Mouse (Mus musculus) mature B cell (primary cell): ENCODE measurements around the gene Trip12.

Experiments used
- in situ Hi-C: fragments of 300-500 bp; cut with MboI; formaldehyde crosslinking; loops from 2 replicates; pipeline ENCODE4 v1.14.3; 2019

The Trip12 gene

GRCm38 (mm10) chr1:84860360-84861254 is 20.3 kb upstream of the Trip12 start:
- in situ Hi-C loops, result no loop called here

GRCm38 (mm10) chr1:84859597-84859996 is 19.3 kb upstream of the Trip12 start:
- in situ Hi-C loops, result no loop called here

DNA sequence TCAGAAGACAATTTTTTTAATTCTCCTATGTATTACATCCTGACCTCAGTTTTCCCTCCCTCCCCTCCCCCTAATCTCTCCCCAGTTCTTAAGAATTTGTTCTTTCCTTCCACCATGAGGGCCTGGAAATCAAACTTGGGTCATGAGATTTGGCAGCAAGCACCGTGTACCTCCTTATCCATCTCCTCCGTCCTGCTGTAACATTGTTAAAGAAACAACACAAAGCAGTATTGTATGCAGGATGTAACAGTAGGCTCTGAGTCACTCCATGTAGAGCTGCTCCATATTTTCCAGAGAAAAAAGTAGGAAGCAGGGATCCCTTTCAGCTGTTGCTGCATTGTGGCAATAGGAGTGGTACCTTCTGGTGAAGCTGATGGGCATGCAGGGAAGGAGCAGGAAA is 15.4 kb upstream of the Trip12 start:
- in situ Hi-C loops, result no loop called here

DNA sequence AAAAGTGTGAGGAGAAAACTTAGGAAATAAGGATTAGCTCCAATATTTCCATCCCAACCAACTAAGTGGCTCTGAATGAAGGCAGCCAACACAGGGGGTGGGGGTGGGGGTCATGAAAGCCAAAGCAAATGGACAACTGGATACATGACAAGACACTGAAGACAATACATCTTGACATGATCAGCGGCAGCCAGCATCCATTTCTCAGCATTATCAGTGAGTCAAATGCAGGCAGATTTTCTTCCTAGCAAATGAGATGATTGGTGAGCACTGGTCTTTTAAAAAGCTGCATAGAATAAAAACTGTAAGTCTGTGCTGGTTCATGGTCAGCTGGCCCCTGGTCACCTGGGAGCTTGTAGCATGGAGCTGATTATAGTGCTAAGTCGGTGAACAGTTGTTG is 14.7 kb upstream of the Trip12 start:
- in situ Hi-C loops, result no loop called here

DNA sequence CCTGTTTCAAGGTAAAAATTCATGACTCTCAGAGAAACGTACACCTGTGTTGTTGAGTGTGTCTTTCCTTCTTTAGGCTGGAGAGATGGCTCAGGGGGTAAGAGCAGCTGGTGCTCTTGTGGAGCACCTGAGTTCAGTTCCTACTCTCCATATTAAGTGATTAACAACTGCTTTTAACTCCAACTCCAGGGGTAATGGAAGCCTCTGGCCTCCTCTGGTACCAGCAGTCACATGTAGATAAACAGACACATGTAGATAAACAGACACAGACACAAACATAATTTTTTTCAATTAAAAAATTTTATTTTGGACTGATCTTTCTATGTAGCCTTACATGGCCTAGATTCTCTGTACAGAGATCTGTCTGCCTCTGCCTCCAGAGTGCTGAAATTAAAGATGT is 13.4 kb upstream of the Trip12 start:
- in situ Hi-C loops, result no loop called here

DNA sequence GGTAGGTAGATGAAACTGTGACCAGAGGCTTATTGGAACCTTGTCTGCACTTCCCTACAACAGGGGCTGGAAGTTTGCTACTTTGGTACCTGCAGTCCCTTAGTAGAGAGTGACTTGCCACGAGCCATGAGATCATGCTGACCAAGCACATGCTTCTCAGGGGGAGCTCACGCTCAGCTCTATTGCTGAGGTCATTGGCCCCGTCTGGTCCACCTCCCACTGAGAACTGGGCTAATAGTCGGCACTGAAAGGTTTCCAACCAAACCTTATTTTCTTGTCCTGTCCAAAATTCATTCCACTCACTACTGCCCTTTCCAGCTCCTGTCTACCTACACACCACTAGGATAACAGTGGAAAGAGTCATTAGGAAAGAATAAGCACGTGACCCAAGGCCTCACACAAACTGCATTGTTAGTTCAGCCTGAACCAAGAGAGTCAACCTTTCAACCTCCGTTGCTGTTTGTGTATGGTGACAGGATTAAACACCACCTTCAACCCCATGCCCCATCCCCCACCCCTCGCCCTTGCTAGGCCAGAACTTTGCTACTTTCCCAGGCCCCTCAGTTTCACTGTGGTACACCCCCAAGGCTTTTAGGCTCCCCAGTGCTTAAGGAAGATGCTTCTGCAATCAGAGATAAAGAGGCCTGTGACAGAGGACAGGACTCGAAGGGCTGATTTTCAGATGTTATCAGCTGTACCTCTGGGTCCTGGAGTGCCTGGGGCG is 11.4 kb upstream of the Trip12 start:
- in situ Hi-C loops, result no loop called here

GRCm38 (mm10) chr1:84850471-84850870 is 10.2 kb upstream of the Trip12 start:
- in situ Hi-C loops, result no loop called here

DNA sequence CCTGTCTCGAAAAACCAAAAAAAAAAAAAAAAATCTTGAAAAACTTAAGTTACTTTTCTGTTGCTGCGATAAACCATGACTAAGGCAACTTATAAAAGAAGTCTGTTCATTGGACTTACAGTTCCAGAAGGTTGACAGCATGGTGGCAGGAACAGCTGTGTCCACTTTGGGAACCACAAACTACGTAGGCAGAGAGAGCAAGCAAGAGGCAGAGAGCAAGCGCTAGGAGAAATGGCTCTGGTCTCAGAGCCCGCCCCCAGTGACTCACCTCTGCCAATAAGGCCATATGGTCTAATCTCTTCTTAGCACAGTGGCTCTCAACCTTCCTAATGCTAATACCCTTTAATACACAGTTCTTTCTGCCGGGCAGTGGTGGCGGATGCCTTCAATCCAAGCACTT is 9.5 kb upstream of the Trip12 start:
- in situ Hi-C loops, result no loop called here

DNA sequence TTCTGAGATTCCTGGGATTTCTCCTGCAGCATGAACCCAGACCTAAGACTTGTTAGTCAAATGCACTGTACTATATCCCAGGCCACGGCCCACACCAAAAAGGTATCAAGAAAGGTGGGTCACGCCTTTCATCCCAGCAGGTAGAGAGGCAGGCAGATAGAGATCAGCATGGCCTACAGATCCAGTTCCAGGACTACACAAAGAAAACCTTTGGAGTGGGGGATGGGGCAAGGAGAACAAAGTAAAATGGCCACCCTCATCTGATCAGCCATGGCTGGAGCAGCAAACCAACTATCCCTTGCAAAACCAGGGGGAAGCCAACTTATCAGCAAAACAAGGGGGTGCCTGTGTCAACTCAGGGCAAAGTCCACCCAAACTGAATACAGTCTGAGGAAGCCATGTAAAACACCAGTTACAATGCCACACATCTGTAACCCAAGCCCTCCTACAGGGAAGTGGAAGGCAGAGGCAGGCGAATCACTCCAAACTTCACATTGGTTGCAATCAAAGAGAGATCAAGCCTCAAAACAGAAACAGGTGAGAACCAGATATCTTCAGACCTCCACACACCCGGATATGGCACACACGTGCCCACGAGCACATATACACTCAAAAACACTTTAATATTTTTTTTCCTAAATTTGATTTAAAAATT is 8.6 kb upstream of the Trip12 start:
- in situ Hi-C loops, result no loop called here

GRCm38 (mm10) chr1:84848335-84848734 is 8.0 kb upstream of the Trip12 start:
- in situ Hi-C loops, result no loop called here

GRCm38 (mm10) chr1:84847698-84848097 is 7.4 kb upstream of the Trip12 start:
- in situ Hi-C loops, result no loop called here

DNA sequence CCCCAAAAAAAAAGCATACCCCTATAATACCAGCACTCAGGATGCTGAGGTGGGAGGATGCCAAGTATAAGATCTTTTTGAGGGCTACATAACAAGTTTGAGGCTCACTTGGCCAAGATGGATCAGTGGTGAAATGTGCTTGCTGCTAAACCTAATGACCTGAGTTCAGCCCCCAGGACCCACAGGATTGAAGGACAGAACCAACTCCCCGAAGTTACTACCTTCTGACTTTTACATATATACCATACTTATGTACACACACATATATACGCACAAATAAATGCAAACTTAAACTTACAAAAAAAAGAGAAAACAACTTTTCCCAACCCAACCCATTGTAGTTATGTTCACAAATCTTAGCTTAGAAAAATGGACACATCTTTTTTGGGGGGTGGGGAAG is 3.0 kb upstream of the Trip12 start:
- in situ Hi-C loops, result no loop called here

DNA sequence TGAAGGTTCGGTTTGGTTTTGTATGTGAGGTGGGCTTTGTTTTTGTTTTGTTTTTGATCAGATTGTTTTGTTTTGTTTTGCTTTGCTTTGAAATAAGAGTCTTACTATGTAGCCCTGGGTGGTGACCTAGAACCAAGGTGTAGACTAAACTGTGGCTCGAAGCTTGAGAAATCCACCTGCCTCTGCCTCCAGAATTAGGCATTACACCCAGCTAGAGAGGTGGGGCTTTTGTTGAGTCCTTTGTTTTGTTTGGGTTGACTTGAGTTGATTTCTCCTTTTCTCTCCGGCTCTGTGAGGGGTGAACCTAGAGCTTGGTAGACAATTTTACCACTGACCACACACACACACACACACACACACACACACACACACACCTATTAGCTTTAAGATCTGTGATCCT is 745 bp upstream of the Trip12 start:
- in situ Hi-C loops, result no loop called here

DNA sequence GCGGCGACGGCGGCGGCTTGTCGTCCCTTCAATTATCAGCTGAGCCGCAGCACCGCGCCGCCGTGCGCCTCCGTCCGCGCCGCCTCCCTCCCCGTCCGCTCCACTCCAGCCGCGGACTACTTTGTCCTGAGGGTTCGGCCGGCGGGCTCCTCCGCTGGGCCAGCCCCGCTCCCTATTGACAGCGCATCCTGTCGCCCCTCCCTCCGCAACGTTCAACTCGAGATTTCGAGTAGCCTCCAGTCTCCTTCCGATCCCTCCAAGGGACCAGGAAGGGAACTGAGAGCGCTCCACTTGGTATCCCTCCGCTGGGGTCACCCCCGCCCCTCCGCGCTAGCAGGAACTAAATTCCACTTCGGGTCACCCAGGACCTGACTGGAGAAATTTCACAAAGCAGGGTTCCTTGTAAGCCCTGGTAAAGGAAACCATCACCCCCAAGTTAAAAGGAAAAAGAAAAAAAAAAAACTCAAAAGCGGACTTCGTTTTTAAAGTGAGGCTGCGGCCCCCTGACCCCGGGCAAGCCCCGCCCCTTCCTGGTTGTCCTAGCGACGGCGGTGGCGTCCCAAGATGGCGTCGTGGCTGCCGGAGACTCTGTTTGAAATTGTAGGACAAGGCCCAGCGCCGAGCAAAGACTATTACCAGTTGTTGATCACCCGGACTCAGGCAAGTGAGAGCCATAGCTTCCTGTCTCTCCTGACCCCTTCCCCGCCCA is 853 bp downstream of the Trip12 start, which contains the start of gene Fbxo36:
Fbxo36 (plus strand) TSS at position 533 of the 709 bp plus-strand sequence.
- in situ Hi-C loops, result no loop called here

GRCm38 (mm10) chr1:84838621-84839151 is 1.6 kb downstream of the Trip12 start:
- in situ Hi-C loops, result no loop called here

GRCm38 (mm10) chr1:84838156-84838555 is 2.2 kb downstream of the Trip12 start:
- in situ Hi-C loops, result no loop called here

- in situ Hi-C loops, result no loop called here
Observed at GRCm38 (mm10) chr1:84837523-84838145, 2.7 kb downstream of the Trip12 start.

GRCm38 (mm10) chr1:84825091-84825490 is 15.2 kb downstream of the Trip12 start:
- in situ Hi-C loops, result no loop called here

GRCm38 (mm10) chr1:84817596-84817995 is 22.7 kb downstream of the Trip12 start:
- in situ Hi-C loops, result no loop called here

- in situ Hi-C loops, result no loop called here
Observed at GRCm38 (mm10) chr1:84803788-84804187, 36.5 kb downstream of the Trip12 start.

DNA sequence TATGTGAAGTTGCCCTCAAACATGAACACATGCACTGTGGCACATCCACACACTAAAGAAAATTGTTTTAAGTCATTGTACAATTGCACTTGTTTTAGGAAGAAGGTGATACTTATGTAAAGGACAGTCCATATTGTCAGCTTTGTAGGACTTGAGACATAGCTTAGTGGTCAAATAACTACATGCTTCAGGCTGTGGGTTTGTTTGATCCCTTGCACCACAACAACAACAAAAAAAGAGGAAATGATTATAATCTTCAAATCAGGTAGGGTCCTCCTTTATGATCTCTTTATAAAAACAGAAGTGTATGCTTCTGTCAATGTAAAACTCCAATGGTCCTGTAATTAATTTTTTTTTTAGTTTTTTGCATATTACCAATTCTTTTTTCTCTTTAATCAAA is 41.1 kb downstream of the Trip12 start:
- in situ Hi-C loops, result no loop called here
